Mouse (Mus musculus) thymus, adult 18-20 months (tissue): ENCODE results near the gene Hipk4.
"Not testable (repeated sequence)": the region's sequence is repeated elsewhere in the genome, so short reads cannot be mapped to it uniquely, and the experiment has no call there.

Source experiments
- DNase-seq, 2 experiments: peaks; one replicate each; pipeline ENCODE4 v3.0.0; 2022; ENCODE audit warnings: mixed read lengths in 2 of 2

Hipk4 gene

GRCm38 (mm10) chr7:27494659-27495367 lies 28.3 kb upstream of the Hipk4 start:
- DNase-seq: not testable (repeated sequence)

GRCm38 (mm10) chr7:27499036-27499435 lies 24.0 kb upstream of the Hipk4 start, which contains the start of gene Prx:
Gene Prx (plus strand): TSS chr7:27499324.
- no peak for DNase-seq

DNA sequence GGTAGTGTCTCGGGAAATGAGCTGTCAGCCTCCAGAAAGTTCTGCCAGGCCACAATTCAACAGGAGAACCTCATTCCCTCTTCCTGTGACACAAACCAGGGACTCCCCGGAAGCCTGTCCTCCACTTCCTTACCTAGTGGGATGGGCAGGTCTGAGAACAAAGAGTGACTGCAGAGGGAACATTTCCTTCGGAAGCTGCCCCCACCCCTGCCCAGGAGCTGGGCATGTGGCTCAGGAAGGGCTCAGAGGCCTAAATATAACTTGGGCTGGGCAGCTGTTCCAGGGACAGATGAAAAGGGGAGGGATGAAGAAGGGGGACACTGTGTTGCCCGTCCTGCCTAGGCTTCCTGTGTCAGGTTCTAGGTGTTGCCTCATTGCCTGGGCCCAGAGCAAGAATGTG lies 21.4 kb upstream of the Hipk4 start:
- no peak for DNase-seq

DNA sequence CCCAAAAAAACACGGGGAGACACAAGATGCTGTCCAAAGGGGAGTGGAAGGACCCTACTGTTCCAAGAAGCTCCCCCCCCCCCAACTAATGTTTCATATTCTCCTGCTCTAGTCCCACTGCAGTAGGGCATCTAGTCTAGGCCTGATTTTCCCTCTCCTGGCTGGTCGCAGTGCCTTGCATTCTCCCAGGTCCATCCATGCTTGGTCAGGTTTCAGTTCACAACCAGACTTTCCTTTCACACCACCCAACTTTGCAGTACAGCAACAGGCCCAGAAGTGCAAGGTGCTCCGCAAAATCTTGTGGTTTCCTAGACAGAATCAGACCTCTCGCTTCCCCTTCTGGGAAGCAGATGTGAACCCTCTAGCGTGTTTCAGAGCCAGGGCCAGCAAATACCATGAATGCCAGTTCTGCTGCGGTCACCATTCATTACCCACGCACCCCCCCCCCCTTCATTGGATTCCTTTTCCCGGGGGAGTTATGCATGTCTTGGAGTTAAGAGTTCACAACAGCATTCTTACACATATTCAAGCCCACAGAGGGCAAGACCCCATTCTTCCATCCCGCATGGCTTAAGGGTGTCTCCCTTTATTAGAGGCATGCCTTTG lies 16.2 kb upstream of the Hipk4 start:
- DNase-seq: no peak

DNA sequence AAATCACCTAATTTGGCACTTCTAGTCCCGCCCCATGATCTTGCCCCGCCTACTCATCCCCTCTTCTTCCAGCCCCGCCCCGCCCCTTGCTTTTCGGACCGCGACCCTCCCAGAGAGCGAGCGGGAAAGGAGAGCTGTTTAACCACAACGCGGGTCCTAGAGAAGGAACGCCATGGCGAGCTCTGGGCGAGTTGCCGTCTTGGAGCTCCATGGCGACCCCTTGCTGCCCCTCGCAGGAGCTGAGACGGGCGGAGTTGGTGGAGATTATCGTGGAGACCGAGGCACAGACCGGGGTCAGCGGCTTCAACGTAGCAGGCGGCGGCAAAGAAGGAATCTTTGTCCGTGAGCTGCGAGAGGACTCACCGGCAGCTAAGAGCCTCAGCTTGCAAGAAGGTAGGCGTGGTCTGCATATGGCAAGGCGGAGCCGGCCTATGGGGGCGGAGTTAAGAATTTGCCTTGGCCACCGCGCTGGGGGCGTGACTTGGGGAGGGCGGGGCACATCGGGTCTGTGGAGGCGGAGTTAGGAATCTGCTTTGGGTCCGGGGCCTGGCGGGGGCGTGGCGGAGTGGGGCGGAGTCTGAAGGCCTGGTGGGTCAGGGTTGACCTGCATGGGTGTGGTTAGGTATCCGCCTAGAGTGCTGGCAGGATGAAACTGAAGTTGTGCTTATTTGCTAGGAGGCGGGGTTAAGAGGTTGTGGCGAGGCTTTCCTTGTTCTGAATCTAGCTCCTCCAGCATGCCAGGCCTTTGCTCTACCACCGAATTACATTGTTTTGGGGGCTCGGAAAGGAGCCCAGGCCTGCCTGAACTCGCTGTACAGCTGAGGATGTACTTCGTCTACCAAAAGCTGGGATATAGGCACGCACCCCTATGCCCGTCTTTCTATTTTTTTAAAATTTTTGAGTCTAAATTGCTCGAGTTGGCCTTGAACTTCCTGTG lies 15.1 kb upstream of the Hipk4 start:
- DNase-seq: peak; percentile 94 to 95

- peak; percentile 41 to 62 for DNase-seq
Measured at GRCm38 (mm10) chr7:27508648-27509005, 14.4 kb upstream of the Hipk4 start.

GRCm38 (mm10) chr7:27510809-27511208 lies 12.3 kb upstream of the Hipk4 start:
- no peak for DNase-seq

DNA sequence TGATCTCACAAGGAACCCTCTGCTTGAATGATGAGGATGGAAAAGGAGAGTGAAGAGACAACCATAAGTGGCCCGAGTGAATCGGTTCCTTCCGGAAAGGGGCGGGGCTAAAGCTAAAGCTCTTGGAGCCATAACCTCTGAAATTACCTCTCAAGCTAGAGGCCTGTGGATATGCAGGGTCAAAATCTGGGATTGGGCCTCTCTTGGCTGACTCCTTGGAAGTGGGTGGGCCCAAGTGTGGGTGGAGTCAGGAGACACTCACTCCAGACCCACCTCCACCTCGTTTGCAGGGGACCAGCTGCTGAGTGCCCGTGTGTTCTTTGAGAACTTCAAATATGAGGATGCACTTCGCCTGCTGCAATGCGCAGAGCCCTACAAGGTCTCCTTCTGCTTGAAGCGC lies 8.1 kb upstream of the Hipk4 start:
- no peak for DNase-seq

GRCm38 (mm10) chr7:27518314-27518713 lies 4.8 kb upstream of the Hipk4 start:
- no peak for DNase-seq

DNA sequence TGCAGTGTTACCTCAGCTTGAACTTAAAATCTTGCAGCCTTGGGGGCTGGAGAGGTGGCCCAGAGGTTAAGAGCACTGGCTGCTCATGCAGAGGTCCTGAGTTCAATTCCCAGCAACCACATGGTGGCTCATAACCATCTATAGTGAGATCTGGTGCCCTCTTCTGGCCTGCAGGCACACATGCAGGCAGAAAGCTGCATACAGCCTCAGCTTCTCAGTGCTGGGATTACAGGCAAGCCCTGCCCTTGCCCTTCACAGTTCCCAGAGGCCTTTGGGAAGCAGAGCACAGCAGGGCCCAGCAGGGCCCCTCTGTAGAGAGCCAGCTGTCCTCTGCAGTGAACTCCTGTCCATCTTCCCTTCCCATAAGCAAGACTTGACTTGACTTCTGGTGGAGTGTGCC lies 3.0 kb upstream of the Hipk4 start:
- DNase-seq: no peak

GRCm38 (mm10) chr7:27520599-27520998 lies 2.5 kb upstream of the Hipk4 start:
- no peak for DNase-seq

- no peak for DNase-seq
Measured at GRCm38 (mm10) chr7:27523805-27524204, 738 bp downstream of the Hipk4 start.

DNA sequence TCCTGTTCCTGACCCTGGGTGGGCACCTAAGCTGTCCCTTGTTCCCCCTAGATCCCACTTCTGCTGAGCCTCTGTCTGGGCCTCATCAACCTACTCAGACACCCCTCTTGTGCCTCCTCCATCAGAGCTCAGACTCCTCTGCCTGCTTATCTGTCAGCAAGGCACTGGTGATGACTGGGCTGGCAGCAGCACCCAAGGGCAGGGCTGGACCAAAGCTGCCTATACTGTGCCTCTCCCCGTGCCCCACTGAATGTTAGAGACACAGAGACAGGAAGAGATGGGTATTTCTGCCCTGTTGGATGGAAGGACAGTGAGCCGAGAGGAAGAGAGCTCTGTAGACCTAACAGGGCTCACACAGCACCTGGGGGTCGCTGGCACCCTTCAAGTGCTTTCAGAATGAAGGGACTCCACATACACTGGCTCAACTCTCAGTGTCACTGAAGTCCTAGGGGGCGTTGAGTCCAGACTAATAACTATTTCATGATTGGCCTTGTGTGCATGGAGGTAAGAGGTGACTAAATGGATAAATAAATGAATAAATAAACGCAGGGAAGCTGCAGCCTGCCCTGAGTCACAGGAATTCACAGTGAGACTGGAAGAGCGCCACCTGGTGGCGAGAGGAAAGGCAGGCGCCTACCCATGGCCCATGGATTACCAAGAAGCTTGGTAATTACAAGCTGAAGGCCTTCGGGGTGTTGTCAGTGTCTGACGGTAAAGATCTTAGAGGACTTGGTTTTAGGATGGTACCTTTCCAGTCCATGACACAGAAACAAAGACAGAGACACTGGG lies 3.2 kb downstream of the Hipk4 start:
- no peak for DNase-seq

GRCm38 (mm10) chr7:27529070-27529469 lies 6.0 kb downstream of the Hipk4 start:
- no peak for DNase-seq

GRCm38 (mm10) chr7:27530937-27531336 lies 7.9 kb downstream of the Hipk4 start:
- DNase-seq: no peak

DNA sequence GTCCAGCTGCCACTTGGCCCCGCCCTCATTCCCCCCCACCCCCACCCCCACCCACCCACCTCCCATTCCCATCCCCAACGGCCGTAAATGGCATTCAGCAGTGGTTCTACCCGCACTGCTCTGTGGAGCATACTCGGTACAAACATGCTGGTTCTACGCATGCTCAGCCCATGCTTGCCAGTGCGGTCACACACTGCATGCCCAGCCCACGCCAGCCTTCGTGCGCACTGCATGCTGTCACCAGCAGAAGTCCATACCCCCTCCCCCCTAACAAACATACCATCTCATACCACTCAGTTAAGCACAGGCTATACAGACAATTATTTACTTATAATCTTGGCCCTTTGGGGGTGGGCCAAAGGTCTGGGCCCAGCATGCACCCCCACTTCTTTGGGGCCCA lies 8.6 kb downstream of the Hipk4 start:
- DNase-seq: no peak

- DNase-seq: no peak
Measured at GRCm38 (mm10) chr7:27532480-27533050, 9.5 kb downstream of the Hipk4 start.

GRCm38 (mm10) chr7:27535386-27535785 lies 12.3 kb downstream of the Hipk4 start:
- DNase-seq: no peak

- DNase-seq: no peak
Measured at GRCm38 (mm10) chr7:27536618-27537017, 13.6 kb downstream of the Hipk4 start.

DNA sequence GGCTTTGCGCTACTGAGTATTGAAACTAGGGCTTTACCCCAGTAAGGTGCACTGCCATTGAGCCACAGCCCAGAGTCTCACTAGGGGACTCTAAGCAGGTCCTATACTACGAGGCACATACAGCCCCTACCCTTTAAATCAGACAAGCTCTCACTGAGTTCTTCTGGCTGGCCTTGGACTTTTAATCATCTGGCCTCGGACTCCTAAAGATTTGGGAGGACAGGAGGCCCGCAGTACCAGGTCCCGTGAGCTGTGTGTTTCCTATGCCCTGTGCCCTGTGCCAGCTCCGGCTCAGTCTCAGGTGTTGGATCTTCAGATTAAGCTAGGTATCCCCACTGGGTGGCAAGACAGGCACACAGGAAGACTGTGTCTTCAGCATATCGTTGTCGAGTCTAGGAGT lies 14.9 kb downstream of the Hipk4 start:
- DNase-seq: no peak

DNA sequence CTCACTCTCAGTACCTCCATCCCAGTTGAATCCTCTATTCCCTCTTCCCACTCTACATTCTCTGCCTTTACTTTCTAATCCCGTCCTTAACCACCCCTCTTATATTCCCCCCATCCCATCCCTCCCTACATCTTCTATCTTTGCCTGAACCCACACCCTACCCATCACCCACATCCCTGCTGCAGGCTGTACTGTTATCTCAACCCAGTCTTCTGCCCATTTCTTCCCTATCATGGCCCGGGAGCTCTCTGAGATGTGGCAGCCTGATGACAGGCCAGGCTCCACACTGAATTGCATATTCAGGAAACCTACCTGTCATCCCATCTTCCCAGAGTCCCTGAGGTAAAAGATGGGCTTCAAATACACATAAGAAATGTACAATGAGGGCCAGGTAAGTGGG lies 15.7 kb downstream of the Hipk4 start:
- no peak for DNase-seq

DNA sequence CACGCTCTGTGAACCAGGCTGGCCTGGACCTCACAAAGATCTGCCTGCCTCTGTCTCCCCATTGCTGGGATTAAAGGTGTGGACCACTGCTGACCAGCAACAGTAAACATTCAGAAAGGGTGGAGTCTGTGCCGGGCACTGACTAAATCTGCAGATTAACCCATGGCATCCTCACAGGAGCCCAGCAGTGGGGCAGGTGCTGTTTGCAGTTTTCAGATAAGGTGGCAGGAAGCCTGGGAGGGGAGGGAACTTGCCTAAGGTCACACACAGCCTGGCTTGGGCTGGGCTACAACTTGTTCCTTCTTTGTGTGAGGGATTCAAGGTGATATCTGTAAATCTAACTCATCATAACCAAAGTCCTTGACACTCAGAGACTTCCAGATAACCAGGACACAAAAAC lies 17.5 kb downstream of the Hipk4 start:
- DNase-seq: no peak
